Mouse (Mus musculus) limb, embryonic 10.5 days (tissue): ENCODE data around the gene Mettl1. TPM values are rescaled to one million over a fixed set of nuclear protein-coding genes. Genes with fewer than 3 reads are reported as not detected.

Source experiments
- DNase-seq: peaks from one replicate; pipeline ENCODE4 v3.0.0-alpha.2; 2017; ENCODE audit warnings: low spot score
- H3K27ac ChIP-seq: fragments of 300-500 bp; sonication (generic); 2 replicates; pipeline ENCODE4 v1.5.1; 2016; ENCODE audit warnings: mild to moderate bottlenecking
- H3K27me3 ChIP-seq: fragments of 300-500 bp; sonication (generic); 2 replicates; pipeline ENCODE4 v1.6.1; 2016; ENCODE audit warnings: low read depth, mild to moderate bottlenecking; ENCODE audit not compliant: poor library complexity, severe bottlenecking
- H3K36me3 ChIP-seq: fragments of 300-500 bp; sonication (generic); 2 replicates; pipeline ENCODE4 v1.6.1; 2016; ENCODE audit warnings: mild to moderate bottlenecking, moderate library complexity
- H3K4me1 ChIP-seq: fragments of 300-500 bp; sonication (generic); 2 replicates; pipeline ENCODE4 v1.6.1; 2016
- H3K4me3 ChIP-seq: fragments of 300-500 bp; sonication (generic); 2 replicates; pipeline ENCODE4 v1.5.1; 2016; ENCODE audit warnings: mild to moderate bottlenecking, moderate library complexity
- H3K9me3 ChIP-seq: fragments of 300-500 bp; sonication (generic); replicated peaks from 2 replicates; pipeline ENCODE4 v1.6.1; 2016; ENCODE audit warnings: mild to moderate bottlenecking
- WGBS: fragments of 180-500 bp; shearing (Covaris S2); methylation state at CpG from one replicate; pipeline ENCODE4 v1.1.7; 2016; 5-methylcytosine and 5-hydroxymethylcytosine counted together
- polyA plus RNA-seq: library from polyadenylated mRNA; unstranded; fragments of >200 nt; fragmentation: Nextera tagmentation; extraction: Ambion mirVana; gene quantifications from 2 replicates; pipeline ENCODE4 v1.2.1, GENCODE M21; 2016

The Mettl1 gene
- polyA plus RNA-seq, 1 experiment from 2014 or later = 60.2 TPM

GRCm38 (mm10) chr10:127075080-127075479 is 33.9 kb downstream of the Mettl1 start, which contains the start of gene Agap2:
Gene Agap2 (plus strand): TSS chr10:127075284.
- H3K4me3 ChIP-seq = no peak within 1 kb of the TSS
- H3K27ac ChIP-seq = no peak within 1 kb of the TSS
- 62% methylated on average over 9 of the region's 9 CpGs for WGBS
- H3K4me1 ChIP-seq = peaks cover 42% of the 10 kb centered on the region
- H3K27me3 ChIP-seq = peaks cover 54% of the 10 kb centered on the region
- no peak for DNase-seq
- no peaks in the 10 kb centered on the region for H3K9me3 ChIP-seq
- H3K36me3 ChIP-seq = no peaks in the 10 kb centered on the region

GRCm38 (mm10) chr10:127075651-127076050 is 34.4 kb downstream of the Mettl1 start:
- 82% methylated on average over 8 of the region's 8 CpGs for WGBS
- no peaks in the 10 kb centered on the region for H3K9me3 ChIP-seq
- no peaks in the 10 kb centered on the region for H3K36me3 ChIP-seq
- peaks cover 45% of the 10 kb centered on the region for H3K4me1 ChIP-seq
- H3K27me3 ChIP-seq = peaks cover 60% of the 10 kb centered on the region
- no peak overlapping the region for H3K27ac ChIP-seq
- H3K4me3 ChIP-seq = no peak overlapping the region
- no peak for DNase-seq

GRCm38 (mm10) chr10:127076082-127076481 is 34.9 kb downstream of the Mettl1 start:
- Histone ChIP-seq H3K27me3 (peaks cover 64% of the 10 kb centered on the region), H3K36me3 (no peaks in the 10 kb centered on the region), H3K4me1 (peaks cover 44% of the 10 kb centered on the region), H3K4me3 (no peak overlapping the region), H3K27ac (no peak overlapping the region), H3K9me3 (no peaks in the 10 kb centered on the region)
- no peak for DNase-seq
- 38% methylated on average over 4 of the region's 4 CpGs for whole genome bisulfite sequencing

GRCm38 (mm10) chr10:127077515-127077914 is 36.3 kb downstream of the Mettl1 start:
- no peaks in the 10 kb centered on the region for H3K36me3 ChIP-seq
- H3K27me3 ChIP-seq = peaks cover 79% of the 10 kb centered on the region
- no peaks in the 10 kb centered on the region for H3K9me3 ChIP-seq
- H3K4me1 ChIP-seq = peaks cover 51% of the 10 kb centered on the region
- WGBS = 4% methylated on average over 10 of the region's 10 CpGs
- H3K4me3 ChIP-seq = no peak overlapping the region
- no peak overlapping the region for H3K27ac ChIP-seq
- DNase-seq = no peak

- H3K4me1 ChIP-seq = peaks cover 51% of the 10 kb centered on the region
- DNase-seq = no peak
- 5% methylated on average over 12 of the region's 12 CpGs for WGBS
These were observed 36.9 kb downstream of the Mettl1 start for GRCm38 (mm10) chr10:127078001-127078676.

GRCm38 (mm10) chr10:127078677-127079575 is 37.7 kb downstream of the Mettl1 start:
- H3K4me1 ChIP-seq = peaks cover 51% of the 10 kb centered on the region
- peak overlapping the region; percentile 61 for H3K4me3 ChIP-seq
- H3K27me3 ChIP-seq = peaks cover 93% of the 10 kb centered on the region
- peak; percentile 71 for DNase-seq
- H3K9me3 ChIP-seq = no peaks in the 10 kb centered on the region
- H3K36me3 ChIP-seq = no peaks in the 10 kb centered on the region
- WGBS = 2% methylated on average over 49 of the region's 49 CpGs
- peak overlapping the region; percentile 60 for H3K27ac ChIP-seq

More at GRCm38 (mm10) chr10:127078001-127078676, 36.9 kb downstream of the Mettl1 start:
- Histone ChIP-seq H3K27ac (no peak overlapping the region), H3K36me3 (no peaks in the 10 kb centered on the region), H3K9me3 (no peaks in the 10 kb centered on the region), H3K4me3 (peak overlapping the region; percentile 61), H3K27me3 (peaks cover 85% of the 10 kb centered on the region)

GRCm38 (mm10) chr10:127079665-127080391 is 38.6 kb downstream of the Mettl1 start:
- peak overlapping the region; percentile 61 for H3K4me3 ChIP-seq
- H3K36me3 ChIP-seq = no peaks in the 10 kb centered on the region
- peak overlapping the region; percentile 60 for H3K27ac ChIP-seq
- peaks cover 100% of the 10 kb centered on the region for H3K27me3 ChIP-seq
- WGBS = 1% methylated on average over 70 of the region's 70 CpGs
- H3K9me3 ChIP-seq = no peaks in the 10 kb centered on the region
- peaks cover 51% of the 10 kb centered on the region for H3K4me1 ChIP-seq
- DNase-seq = peak; percentile 60

GRCm38 (mm10) chr10:127080901-127081780 is 39.9 kb downstream of the Mettl1 start:
- no peaks in the 10 kb centered on the region for H3K9me3 ChIP-seq
- peak overlapping the region; percentile 28 for H3K4me3 ChIP-seq
- DNase-seq = peak; percentile 41
- H3K27me3 ChIP-seq = peaks cover 95% of the 10 kb centered on the region
- H3K36me3 ChIP-seq = no peaks in the 10 kb centered on the region
- H3K27ac ChIP-seq = no peak overlapping the region
- WGBS = 3% methylated on average over 48 of the region's 48 CpGs
- H3K4me1 ChIP-seq = peaks cover 46% of the 10 kb centered on the region

GRCm38 (mm10) chr10:127081996-127082620 is 40.9 kb downstream of the Mettl1 start:
- Histone ChIP-seq H3K9me3 (no peaks in the 10 kb centered on the region), H3K27ac (no peak overlapping the region), H3K27me3 (peaks cover 95% of the 10 kb centered on the region), H3K4me1 (peaks cover 45% of the 10 kb centered on the region), H3K4me3 (no peak overlapping the region), H3K36me3 (no peaks in the 10 kb centered on the region)
- peak; percentile 56 for DNase-seq
- 32% methylated on average over 8 of the region's 8 CpGs for WGBS

- DNase-seq = no peak
- WGBS = 26% methylated on average over 8 of the region's 8 CpGs
- H3K4me3 ChIP-seq = no peak overlapping the region
- peaks cover 95% of the 10 kb centered on the region for H3K27me3 ChIP-seq
- H3K9me3 ChIP-seq = no peaks in the 10 kb centered on the region
- H3K27ac ChIP-seq = no peak overlapping the region
- no peaks in the 10 kb centered on the region for H3K36me3 ChIP-seq
- H3K4me1 ChIP-seq = peaks cover 34% of the 10 kb centered on the region
These were observed 42.2 kb downstream of the Mettl1 start for GRCm38 (mm10) chr10:127083292-127083914.

GRCm38 (mm10) chr10:127083915-127084306 is 42.7 kb downstream of the Mettl1 start:
- Histone ChIP-seq H3K27me3 (peaks cover 95% of the 10 kb centered on the region), H3K36me3 (no peaks in the 10 kb centered on the region), H3K27ac (no peak overlapping the region), H3K4me3 (no peak overlapping the region), H3K4me1 (peaks cover 29% of the 10 kb centered on the region), H3K9me3 (no peaks in the 10 kb centered on the region)
- DNase-seq = no peak
- WGBS = 51% methylated on average over 5 of the region's 5 CpGs
